Mouse (Mus musculus): ENCODE results near the gene Srek1ip1. TPM values are rescaled to one million over a fixed set of nuclear protein-coding genes. Genes with fewer than 3 reads are reported as not detected.

Srek1ip1 gene
- polyA plus RNA-seq (2011; ENCODE audit: insufficient read depth, insufficient read length, low replicate concordance, missing spikeins): 6.2 and 9.3 TPM in 2 replicates

DNA sequence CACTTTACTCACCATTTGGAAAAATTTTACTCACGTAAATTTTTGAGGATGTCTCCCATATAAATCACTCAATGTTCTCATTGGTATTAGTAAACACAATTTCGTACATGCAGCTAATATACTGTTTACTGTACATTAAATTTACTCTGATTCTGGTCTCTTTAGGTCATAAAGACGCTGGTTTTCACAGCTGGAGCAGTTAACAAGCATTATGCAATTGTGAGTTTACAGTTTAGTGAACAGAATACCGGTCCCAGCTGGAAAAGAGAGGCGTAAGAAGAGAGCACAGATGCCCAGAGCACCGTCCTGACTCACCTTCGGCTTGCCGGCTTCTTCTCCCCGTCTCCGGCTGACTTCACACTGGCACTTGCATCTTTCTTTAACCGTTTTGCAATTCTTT is at the start of gene Srek1ip1:
Gene Srek1ip1 (plus strand): TSS at position 301 of the 400 bp plus-strand sequence.
- Histone ChIP-seq H3K27ac (ENCODE audit: control insufficient read depth, insufficient read depth, low read depth, low read length, poor library complexity) (no peak within 1 kb of the TSS), H3K4me1 (ENCODE audit: control insufficient read depth, insufficient read depth, low read length) (no peaks in the 10 kb centered on the region), H3K4me3 (replicated peaks; ENCODE audit: control insufficient read depth, low read depth, low read length) (no peak within 1 kb of the TSS)
- no peak for TF ChIP-seq CTCF (IDR thresholded peaks at IDR 0.05; ENCODE audit: control insufficient read depth, insufficient read depth, low read length)
- TF ChIP-seq POLR2A (IDR thresholded peaks at IDR 0.05; ENCODE audit: borderline replicate concordance, control insufficient read depth, low read depth, low read length): no peak
- WGBS: 89% methylated on average over 11 of the region's 11 CpGs

DNA sequence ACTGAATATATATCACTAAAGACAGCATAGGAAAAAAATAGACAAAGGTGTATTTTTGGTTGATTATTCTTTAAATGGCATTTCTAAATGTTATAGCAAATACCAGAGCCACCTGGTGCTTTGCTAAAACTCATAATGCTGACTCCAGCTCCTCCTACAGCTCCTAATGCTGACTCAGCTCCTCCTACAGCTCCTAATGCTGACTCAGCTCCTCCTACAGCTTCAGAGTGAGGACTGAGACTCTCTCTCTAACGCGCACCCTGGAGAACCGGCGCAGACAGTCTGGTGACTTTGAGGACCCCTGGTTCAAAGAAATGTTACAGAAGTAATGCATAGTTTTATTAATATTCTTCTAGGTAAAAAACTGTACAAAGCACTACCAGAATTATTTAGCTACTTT is 49.4 kb upstream of the Srek1ip1 start:
- TF ChIP-seq CTCF (IDR thresholded peaks at IDR 0.05; ENCODE audit: control insufficient read depth, insufficient read depth, low read length): no peak
- no peak for TF ChIP-seq POLR2A (IDR thresholded peaks at IDR 0.05; ENCODE audit: borderline replicate concordance, control insufficient read depth, low read depth, low read length)
- Histone ChIP-seq H3K4me1 (ENCODE audit: control insufficient read depth, insufficient read depth, low read length) (no peaks in the 10 kb centered on the region), H3K27ac (ENCODE audit: control insufficient read depth, insufficient read depth, low read depth, low read length, poor library complexity) (no peak overlapping the region), H3K4me3 (replicated peaks; ENCODE audit: control insufficient read depth, low read depth, low read length) (no peak overlapping the region)
- WGBS: 92% methylated on average over 4 of the region's 4 CpGs

DNA sequence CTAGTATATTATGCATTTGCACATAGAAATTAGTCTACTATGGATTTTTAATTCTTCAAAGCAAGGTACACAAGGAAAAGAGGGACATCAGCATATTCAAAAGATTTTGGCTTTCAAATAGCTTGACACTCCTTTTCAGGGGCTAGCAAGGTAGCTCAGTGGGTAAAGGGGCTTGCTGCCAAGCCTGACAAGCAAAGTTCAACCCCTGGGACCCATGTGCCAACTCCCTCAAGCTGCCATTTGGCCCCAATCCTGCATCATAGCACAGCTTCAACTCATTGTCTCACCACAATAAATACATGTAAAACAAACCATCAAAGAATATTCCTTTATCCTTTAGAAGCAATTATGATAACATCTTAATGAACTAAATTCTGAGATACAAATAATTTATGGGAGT is 45.3 kb upstream of the Srek1ip1 start:
- H3K27ac ChIP-seq (ENCODE audit: control insufficient read depth, insufficient read depth, low read depth, low read length, poor library complexity): no peak overlapping the region
- H3K4me3 ChIP-seq (replicated peaks; ENCODE audit: control insufficient read depth, low read depth, low read length): no peak overlapping the region
- no peaks in the 10 kb centered on the region for H3K4me1 ChIP-seq (ENCODE audit: control insufficient read depth, insufficient read depth, low read length)
- TF ChIP-seq POLR2A (IDR thresholded peaks at IDR 0.05; ENCODE audit: borderline replicate concordance, control insufficient read depth, low read depth, low read length): no peak
- TF ChIP-seq CTCF (IDR thresholded peaks at IDR 0.05; ENCODE audit: control insufficient read depth, insufficient read depth, low read length): no peak

DNA sequence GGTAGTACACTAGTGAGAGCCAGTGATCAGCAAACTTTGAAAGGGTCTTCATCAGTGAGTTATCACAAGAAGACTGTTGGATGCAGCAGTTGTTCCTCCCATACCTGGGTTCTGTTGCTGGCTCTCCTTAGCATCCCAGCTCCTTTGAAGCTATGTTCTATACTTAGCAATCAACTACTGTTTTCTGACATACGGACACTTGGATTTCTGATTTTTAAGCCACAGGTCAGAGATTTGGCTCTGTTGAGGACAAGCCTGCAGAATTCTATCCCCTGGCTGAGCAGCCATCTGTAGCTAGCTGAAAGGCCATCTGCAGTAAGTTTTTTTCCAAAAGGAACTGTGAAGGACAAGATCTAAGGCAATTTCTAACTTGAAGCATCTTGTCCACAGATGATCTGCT is 32.9 kb upstream of the Srek1ip1 start:
- H3K4me1 ChIP-seq (ENCODE audit: control insufficient read depth, insufficient read depth, low read length): no peaks in the 10 kb centered on the region
- WGBS: 94% methylated on average over 1 of the region's 1 CpGs
- TF ChIP-seq POLR2A (IDR thresholded peaks at IDR 0.05; ENCODE audit: borderline replicate concordance, control insufficient read depth, low read depth, low read length): no peak
- TF ChIP-seq CTCF (IDR thresholded peaks at IDR 0.05; ENCODE audit: control insufficient read depth, insufficient read depth, low read length): no peak
- H3K27ac ChIP-seq (ENCODE audit: control insufficient read depth, insufficient read depth, low read depth, low read length, poor library complexity): no peak overlapping the region
- H3K4me3 ChIP-seq (replicated peaks; ENCODE audit: control insufficient read depth, low read depth, low read length): no peak overlapping the region

DNA sequence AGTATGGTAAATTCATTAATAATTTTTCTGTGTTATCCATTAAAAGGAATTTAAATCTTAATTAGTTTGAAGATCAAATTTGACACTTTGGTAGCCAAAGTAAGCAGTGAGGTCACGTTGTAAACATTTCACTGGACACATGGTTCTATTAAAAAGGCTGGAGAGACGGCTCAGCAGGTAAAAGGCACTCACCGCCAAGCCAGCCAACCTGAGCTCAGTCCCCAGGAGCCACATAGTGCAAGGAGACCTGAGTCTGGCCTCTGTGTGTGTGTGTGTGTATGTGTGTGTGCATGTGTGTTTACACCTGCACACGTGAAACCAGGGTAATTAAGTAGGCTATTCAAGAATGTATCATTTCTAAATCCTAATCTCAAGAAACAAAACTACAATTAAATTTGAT is 29.9 kb upstream of the Srek1ip1 start:
- no peak for TF ChIP-seq POLR2A (IDR thresholded peaks at IDR 0.05; ENCODE audit: borderline replicate concordance, control insufficient read depth, low read depth, low read length)
- 88% methylated on average over 4 of the region's 4 CpGs for WGBS
- no peaks in the 10 kb centered on the region for H3K4me1 ChIP-seq (ENCODE audit: control insufficient read depth, insufficient read depth, low read length)
- H3K27ac ChIP-seq (ENCODE audit: control insufficient read depth, insufficient read depth, low read depth, low read length, poor library complexity): no peak overlapping the region
- no peak overlapping the region for H3K4me3 ChIP-seq (replicated peaks; ENCODE audit: control insufficient read depth, low read depth, low read length)

DNA sequence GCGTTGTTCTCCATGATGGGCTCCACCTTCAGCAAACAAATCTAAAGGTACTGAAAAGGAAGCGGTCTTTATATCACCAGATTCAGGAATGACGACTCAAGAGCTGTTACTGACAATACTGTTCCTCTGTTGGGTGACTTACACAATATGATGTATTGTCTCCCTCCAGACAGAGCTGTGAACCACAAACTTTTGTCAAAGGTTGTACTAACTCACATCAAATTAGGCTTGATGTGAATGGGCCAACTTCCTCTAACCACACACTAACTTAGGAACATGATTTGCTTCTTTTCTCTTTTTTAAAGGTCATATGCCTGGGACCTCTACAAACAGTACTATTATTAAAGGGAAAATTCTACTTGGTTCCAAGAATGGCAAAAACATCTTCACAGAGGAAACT is 29.1 kb upstream of the Srek1ip1 start:
- WGBS: 73% methylated on average over 3 of the region's 3 CpGs
- Histone ChIP-seq H3K4me1 (ENCODE audit: control insufficient read depth, insufficient read depth, low read length) (no peaks in the 10 kb centered on the region), H3K27ac (ENCODE audit: control insufficient read depth, insufficient read depth, low read depth, low read length, poor library complexity) (no peak overlapping the region), H3K4me3 (replicated peaks; ENCODE audit: control insufficient read depth, low read depth, low read length) (no peak overlapping the region)
- TF ChIP-seq CTCF (IDR thresholded peaks at IDR 0.05; ENCODE audit: control insufficient read depth, insufficient read depth, low read length) (no peak), POLR2A (IDR thresholded peaks at IDR 0.05; ENCODE audit: borderline replicate concordance, control insufficient read depth, low read depth, low read length) (no peak)

DNA sequence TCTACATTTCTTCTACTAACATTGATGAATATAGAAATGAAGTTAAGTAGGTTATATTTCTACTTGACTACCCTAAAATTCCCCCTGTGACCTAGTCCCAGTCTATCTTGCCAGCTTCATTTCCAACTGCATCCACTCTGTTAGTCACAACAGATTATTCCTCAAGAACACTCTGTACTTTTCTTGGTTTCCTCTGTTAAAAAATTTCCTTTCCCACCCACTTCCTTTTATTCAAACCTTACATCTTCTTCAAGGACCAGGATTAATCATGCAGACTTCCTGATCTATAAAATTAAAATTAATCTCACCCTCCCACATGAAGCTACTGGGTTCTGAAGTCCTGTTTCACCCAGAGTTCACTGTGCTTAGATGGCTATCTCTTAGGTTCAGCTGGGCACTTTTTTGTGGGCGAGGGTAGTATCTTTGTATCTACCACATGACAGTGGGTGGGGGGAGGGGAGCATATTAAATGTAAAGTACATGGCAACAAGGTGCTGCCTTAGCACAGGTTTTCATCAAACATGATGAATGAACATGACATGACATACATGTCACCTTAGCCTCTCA is 13.1 kb upstream of the Srek1ip1 start:
- H3K27ac ChIP-seq (ENCODE audit: control insufficient read depth, insufficient read depth, low read depth, low read length, poor library complexity): no peak overlapping the region
- no peaks in the 10 kb centered on the region for H3K4me1 ChIP-seq (ENCODE audit: control insufficient read depth, insufficient read depth, low read length)
- TF ChIP-seq CTCF (IDR thresholded peaks at IDR 0.05; ENCODE audit: control insufficient read depth, insufficient read depth, low read length) (no peak), POLR2A (IDR thresholded peaks at IDR 0.05; ENCODE audit: borderline replicate concordance, control insufficient read depth, low read depth, low read length) (no peak)
- no peak overlapping the region for H3K4me3 ChIP-seq (replicated peaks; ENCODE audit: control insufficient read depth, low read depth, low read length)
- WGBS: 38% methylated on average over 1 of the region's 1 CpGs

DNA sequence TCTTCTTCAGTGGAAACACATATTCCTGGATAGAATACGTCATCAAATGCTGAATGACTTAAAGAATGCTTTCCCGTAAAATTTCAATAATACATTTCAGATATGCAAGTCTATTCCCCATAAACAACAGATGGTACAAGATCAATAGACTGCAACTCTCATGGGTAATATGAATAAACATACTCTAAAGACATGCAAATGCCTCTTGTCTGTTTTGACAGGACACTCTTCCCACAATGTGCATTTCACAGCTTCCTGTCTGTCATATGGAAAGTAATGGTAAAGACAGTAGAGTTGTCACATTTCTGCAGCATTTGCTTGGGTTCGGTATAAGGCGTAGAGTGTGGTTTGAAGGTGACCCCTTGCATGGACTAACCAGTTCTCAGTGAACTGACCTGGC is 5.0 kb upstream of the Srek1ip1 start:
- Histone ChIP-seq H3K4me1 (ENCODE audit: control insufficient read depth, insufficient read depth, low read length) (no peaks in the 10 kb centered on the region), H3K27ac (ENCODE audit: control insufficient read depth, insufficient read depth, low read depth, low read length, poor library complexity) (no peak overlapping the region), H3K4me3 (replicated peaks; ENCODE audit: control insufficient read depth, low read depth, low read length) (no peak overlapping the region)
- TF ChIP-seq CTCF (IDR thresholded peaks at IDR 0.05; ENCODE audit: control insufficient read depth, insufficient read depth, low read length): no peak
- TF ChIP-seq POLR2A (IDR thresholded peaks at IDR 0.05; ENCODE audit: borderline replicate concordance, control insufficient read depth, low read depth, low read length): no peak
- WGBS: 91% methylated on average over 4 of the region's 4 CpGs

DNA sequence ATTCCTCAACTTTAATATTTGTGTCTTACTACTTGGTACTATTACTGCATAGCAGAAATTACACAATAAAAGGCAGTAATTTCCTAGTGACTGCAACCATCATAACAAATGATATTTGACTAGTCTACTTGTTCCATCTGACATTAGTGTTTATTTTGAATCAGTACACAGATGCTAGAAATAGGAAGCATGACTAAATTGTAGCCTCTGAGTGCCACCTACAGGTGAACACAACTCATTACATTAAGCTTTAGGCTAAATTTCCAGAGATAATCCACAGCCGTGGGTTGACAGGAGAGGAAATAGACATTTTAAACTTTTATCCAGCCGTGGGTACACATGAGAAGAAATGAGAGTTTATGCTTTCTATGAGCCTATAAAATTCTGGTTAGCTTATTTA is 2.6 kb upstream of the Srek1ip1 start:
- H3K27ac ChIP-seq (ENCODE audit: control insufficient read depth, insufficient read depth, low read depth, low read length, poor library complexity): no peak overlapping the region
- WGBS: 2% methylated on average over 2 of the region's 2 CpGs

More for the DNA sequence above, 2.6 kb upstream of the Srek1ip1 start:
- H3K4me3 ChIP-seq (replicated peaks; ENCODE audit: control insufficient read depth, low read depth, low read length): no peak overlapping the region
- TF ChIP-seq POLR2A (IDR thresholded peaks at IDR 0.05; ENCODE audit: borderline replicate concordance, control insufficient read depth, low read depth, low read length): no peak
- 0 out of 2 replicates have a peak, but pooled peaks have one; percentile 9 for TF ChIP-seq CTCF (IDR thresholded peaks at IDR 0.05; ENCODE audit: control insufficient read depth, insufficient read depth, low read length)
- no peaks in the 10 kb centered on the region for H3K4me1 ChIP-seq (ENCODE audit: control insufficient read depth, insufficient read depth, low read length)

Measured in bone marrow, adult 2 months (tissue).